Mouse (Mus musculus) brain, adult 2 months (tissue): ENCODE measurements around the gene Tmem178.
A peak's percentile ranks its signal among the peaks of the same experiment; 100 is the strongest.
"Not testable (repeated sequence)": the region's sequence is repeated elsewhere in the genome, so short reads cannot be mapped to it uniquely, and the experiment has no call there.

Experiments used
- DNase-seq: peaks from one replicate; pipeline ENCODE4 v3.0.0; 2011; ENCODE audit warnings: low read depth, low spot score

Gene Tmem178

DNA sequence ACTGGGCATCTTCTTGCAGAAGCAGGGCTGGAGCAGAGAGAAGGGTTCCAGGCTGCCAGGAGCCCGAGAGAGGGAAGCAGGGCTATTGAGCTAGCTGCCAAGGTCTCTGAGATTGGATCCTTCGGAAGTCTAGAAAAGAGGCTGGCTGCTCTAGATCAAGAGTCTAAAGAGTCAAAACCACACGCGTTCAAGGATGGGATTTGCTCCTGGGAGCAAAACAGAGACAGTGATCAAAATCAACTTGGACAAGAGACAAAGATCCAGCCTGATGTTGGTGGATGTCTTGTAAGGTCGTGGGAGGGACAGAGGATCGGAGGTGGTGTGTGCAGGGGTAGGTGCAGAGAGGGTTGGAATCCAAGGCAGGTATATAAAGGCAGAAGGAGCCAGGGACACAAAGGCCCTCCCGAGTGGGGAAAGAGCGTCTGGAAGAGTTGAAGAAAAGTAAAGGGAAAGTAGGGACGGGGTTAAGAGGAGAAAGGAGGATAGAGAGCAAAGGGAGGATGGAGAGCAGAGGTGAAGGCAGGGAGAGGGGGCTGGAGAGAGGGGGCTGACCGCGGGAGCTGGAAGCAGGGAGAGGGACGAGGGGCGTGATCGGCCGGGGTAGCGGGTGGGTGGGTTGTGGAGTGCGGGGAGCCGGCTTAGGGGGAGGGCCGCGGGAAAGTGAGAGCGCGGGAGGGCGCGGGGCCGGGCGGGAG is 450 bp upstream of the Tmem178 start:
- DNase-seq: peak; percentile 75

DNA sequence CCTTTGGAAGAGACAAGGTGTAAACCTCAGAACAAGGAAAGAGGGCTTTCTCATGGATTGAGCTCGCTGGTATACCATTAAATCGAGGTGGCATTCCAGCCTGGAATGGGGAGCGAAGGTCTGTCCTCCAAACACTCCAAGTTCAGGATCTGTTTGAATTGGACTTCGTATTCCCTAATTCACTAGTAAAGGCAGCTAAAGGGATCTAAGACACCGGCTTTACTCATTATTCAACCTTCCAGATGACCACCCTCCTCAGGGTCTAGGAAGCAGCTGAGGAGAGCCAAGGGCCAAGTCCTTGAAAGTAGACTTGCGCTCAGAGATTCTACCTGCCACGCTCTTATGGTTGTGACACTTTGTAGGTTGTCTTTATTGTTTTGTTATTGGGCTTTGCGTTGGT is 1.1 kb downstream of the Tmem178 start:
- DNase-seq: not testable (repeated sequence)

- DNase-seq: peak; percentile 94
These were observed 1.9 kb downstream of the Tmem178 start for GRCm38 (mm10) chr17:80946091-80946885.

GRCm38 (mm10) chr17:80947075-80947960 is 2.9 kb downstream of the Tmem178 start:
- DNase-seq: peak; percentile 67

- peak; percentile 53 for DNase-seq
These were observed 5.0 kb downstream of the Tmem178 start for GRCm38 (mm10) chr17:80949382-80949781.

DNA sequence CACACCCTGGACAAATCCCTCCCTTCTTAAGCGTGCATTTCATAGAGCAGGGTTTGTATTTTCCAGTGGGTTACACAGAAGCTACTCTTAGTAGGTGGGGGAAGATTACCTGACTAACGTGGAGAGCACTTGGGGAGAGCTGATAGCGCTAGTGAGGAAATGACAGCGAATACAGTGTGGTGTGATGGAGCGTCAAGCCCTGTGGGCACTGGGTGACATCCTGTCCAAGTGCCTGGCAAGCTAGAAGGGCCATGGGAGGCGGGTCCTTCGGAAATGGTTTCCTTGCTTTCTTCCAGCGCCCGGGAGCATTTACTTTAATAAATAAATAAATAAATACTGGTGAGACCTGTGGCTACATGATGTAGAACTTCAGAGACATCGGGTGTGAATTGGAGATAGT is 5.5 kb downstream of the Tmem178 start:
- no peak for DNase-seq

DNA sequence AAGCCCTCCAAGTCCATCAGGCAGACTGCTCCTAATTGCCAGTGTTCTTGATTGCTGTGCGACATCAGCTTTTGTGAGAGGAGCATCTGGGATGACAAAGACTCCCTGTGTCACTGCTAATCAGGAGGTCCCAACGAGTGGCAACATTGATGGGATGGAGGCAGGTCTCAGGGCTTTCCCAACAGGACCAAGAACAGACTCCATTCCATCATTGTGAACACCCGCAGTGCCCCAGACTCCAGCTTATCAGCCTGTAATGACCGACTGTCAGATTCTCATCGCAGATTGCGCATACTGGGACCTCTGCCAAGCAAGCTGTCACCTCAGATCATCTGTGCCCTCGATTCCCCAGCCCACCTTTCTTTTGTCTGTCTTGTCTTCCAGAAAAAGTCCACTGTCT is 7.9 kb downstream of the Tmem178 start:
- peak; percentile 84 for DNase-seq

DNA sequence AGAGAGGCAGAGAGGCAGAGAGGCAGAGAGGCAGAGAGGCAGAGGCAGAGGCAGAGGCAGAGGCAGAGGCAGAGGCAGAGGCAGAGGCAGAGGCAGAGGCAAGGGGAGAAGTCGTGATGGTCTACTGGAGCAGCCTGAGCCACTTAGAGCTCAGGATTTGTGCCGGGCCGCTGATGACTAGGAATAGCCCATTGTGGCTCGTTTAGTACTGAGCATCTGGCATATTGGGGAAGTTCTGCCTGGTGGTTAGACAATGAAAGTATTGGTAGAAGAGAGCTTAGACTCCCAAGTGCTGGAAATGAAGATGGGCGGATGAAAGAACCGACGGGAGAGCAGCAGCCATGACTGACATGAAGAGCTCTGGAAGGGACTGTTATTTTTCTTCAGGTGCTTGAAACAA is 11.0 kb downstream of the Tmem178 start:
- DNase-seq: no peak

DNA sequence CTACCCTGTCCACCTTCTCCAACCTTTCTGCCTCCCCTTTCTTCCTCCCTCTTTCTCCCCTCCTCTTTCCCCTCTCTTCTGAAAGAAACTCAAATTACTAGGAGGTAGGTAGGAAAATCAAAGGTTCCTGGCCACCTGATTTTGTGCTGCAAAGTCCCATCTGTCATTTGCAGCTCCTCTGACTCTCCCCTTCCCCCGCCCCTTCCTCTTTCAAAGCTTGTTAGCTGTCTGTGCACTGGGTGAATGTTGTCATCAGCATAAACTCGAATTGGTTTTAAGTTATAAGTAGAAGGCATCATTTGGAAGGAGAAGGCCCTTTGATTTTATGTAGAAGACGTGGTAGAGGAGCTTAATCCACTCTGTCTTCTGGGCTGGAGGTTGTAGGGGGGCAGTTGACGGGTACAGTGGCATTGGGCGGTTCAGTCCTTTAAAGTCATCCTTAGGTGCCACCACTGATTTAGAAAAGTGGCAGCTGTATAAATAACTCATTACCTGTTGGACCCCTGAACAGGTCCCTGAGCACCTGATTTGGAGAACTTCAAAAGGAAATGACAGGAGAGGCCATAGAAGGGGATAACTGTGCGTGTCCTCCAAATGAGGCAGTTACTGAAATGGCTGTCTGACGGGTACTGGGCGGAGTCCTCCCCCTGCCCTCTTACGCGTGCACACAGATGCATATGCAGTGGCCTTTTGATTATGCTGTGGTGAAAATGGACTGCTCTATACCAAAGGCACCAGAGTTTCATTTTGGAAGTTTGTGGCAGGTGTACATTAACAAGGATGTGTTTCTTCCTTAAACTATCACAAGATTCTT is 11.8 kb downstream of the Tmem178 start:
- DNase-seq: no peak

DNA sequence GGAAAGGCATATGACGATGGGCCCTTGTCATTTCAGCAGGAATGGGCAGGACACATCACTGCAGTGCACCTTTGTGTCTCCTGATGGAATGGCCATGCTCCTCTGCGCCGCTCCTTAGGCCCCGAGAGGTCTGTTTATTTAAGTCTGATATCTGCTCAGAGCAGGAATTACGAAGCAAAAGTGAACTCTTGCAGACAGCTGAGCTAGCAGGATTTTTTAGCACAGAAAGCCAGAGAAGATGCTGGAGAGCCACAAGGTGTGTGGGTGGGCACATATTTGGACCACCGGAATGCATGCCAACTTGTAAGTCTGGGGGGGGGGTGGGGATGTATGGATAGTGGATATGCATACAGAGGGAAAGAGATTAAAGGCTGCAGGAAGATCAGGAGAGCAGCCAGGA is 13.9 kb downstream of the Tmem178 start:
- DNase-seq: peak; percentile 83

DNA sequence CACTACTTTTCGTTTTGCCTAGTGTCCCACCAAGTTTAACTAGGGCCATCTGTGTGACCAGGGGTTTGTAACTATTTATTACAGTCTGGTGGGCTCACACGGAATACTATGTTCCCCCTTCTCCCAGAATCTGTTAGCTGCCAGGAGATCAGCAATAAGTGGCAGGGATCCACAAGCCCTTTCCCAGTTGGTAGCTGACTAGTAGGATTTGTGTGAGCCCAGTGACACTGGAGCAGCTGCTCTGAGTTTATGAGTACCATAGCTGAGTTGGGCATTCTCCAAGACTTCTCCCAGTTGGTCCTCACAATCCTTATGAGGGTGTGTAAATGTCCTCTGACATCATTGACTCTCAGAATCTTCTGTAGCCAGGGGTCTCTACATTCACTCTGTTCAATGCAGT is 15.4 kb downstream of the Tmem178 start:
- DNase-seq: no peak

DNA sequence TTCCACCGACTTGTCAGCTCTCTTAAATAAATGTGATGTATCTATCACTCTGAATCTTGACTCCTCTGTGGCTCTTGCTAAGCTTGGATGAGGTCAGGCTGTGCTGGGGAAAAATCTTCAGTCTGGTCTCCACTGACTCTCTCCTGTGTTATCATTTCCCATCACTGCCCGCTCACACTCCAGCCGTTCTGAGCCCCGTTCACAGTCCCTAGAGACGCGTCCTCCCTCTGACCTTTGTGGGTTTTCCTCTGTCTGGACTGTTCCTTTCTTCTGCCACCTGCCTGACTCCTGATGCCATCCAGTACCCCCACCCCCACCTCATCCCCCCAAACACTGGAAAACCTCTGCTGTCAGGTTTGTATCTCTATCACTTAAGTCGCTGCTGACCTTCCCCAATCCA is 23.0 kb downstream of the Tmem178 start:
- no peak for DNase-seq

GRCm38 (mm10) chr17:80969643-80970619 is 25.5 kb downstream of the Tmem178 start:
- DNase-seq: peak; percentile 81

GRCm38 (mm10) chr17:80970716-80971115 is 26.3 kb downstream of the Tmem178 start:
- DNase-seq: no peak

- DNase-seq: no peak
These were observed 28.5 kb downstream of the Tmem178 start for GRCm38 (mm10) chr17:80972891-80973290.

DNA sequence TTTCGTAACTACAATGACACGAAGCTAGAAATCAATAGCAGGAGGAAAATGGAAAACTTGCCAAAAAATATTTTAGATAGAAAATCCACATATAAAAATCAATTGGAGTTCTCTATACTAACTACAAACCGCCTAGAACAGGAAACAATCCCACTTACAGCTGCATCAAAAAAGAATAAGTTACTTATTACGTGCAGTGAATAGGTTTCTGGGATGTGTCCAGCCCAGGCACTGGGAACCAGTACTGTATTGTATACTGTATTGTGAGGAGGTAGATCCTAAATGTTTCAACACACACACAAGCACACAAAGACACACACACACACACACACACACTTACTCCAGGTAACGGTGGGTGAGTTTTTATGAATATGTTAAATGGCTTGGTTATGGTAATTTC is 32.8 kb downstream of the Tmem178 start:
- DNase-seq: no peak

DNA sequence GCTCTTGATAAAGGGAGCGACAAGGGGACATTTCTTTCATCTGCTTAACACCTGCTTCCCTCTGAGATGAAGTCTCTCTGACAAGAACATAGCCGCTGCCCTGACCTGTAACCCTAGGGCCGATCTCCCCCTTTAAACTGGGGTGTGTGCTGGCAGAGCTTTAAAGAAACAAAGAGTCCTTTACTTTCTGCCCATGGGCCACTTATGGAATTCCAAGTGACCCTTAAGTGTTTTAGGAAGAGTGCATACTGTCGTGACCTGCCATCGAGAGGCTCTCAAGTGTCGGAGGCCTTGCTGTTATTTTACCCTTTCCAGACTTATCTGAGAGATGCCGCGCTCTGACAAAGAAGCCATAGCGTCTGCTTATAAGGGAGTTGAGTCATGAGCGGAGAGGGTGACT is 35.7 kb downstream of the Tmem178 start:
- DNase-seq: no peak

GRCm38 (mm10) chr17:80981721-80982411 is 37.4 kb downstream of the Tmem178 start:
- peak; percentile 95 for DNase-seq

DNA sequence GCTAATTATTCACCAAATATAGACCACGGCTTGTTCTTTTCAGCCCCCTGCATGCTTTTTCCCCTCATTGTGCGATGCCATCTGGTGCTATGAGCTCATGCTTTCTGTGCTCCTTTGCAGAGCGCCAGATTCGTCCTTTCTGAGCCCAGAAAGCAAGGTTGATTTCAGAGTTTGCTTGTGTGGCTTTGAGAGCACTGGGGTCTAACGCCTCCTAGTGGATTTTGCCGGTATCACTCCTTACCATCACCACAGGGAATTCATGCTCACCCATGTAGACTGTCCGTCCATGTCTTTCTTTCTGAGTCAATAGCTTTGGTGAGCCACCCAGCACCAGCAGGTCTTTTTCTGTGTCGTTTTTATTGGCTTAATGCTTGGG is 38.0 kb downstream of the Tmem178 start:
- DNase-seq: peak; percentile 100

GRCm38 (mm10) chr17:80982976-80983375 is 38.5 kb downstream of the Tmem178 start:
- DNase-seq: peak; percentile 43
